Comparison of ENCODE assay signal across 24 mouse cellular contexts in the genomic region with DNA sequence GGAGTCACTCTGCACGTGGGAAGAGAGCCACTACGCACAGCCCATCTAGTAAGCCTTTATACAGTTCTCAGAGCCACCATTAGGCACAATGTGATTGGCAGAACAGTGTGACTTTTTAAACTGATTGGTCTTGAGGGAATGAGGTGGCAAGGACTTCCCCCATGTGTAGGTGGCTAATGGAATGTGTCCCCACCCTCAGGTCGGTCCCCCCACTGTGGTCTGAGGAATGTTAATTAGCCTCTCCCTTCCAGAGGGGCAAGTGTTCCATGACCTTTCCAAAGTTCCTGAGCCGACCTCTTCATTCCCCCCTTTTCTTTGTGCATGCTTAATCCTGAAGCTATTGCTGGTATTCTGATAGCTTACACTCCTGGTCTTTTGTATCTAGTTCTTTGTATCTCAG.
"Had no signal": no experiment of that assay in that cellular context is flagged by ENCODE, and none has a peak within 500 bp of the region (broad histone marks: within the 10 kb centered on the region; RNA-seq: fewer than 3 reads in every experiment).

No protein-coding gene starts in this region.

- H3K4me3 ChIP-seq: gastrocnemius, adult 2 months; heart, embryonic 12.5 days; hindbrain, embryonic 10.5 days; hindbrain, embryonic 12.5 days; intestine, embryonic 15.5 days; limb, embryonic 13.5 days; limb, embryonic 15.5 days; liver, embryonic 12.5 days had no signal

- H3K4me1 ChIP-seq: heart, embryonic 12.5 days; hindbrain, embryonic 12.5 days; intestine, embryonic 15.5 days; limb, embryonic 13.5 days; limb, embryonic 15.5 days; liver, embryonic 12.5 days had no signal

- ATAC-seq: hindbrain, embryonic 16.5 days; inflammation-experienced regulatory T-cells, adult 6 months; intestine, embryonic 15.5 days; intestine, postnatal 0 days; liver, embryonic 12.5 days had no signal

- DNase-seq: gastrocnemius, adult 2 months; gastrocnemius, postnatal 10 days; gastrocnemius, postnatal 25 days; heart, postnatal 10 days; heart, postnatal 4 days; kidney, adult 18-20 months; kidney, adult 8-10 months; kidney, postnatal 10 days; kidney, postnatal 25 days; layer of hippocampus, adult 9-11 months; layer of hippocampus, postnatal 36 days; left cerebral cortex, postnatal 4 days had no signal

- H3K9me3 ChIP-seq: heart, embryonic 12.5 days; hindbrain, embryonic 12.5 days; intestine, embryonic 15.5 days; limb, embryonic 13.5 days; limb, embryonic 15.5 days; liver, embryonic 12.5 days had no signal

- H3K36me3 ChIP-seq: heart, embryonic 12.5 days; hindbrain, embryonic 10.5 days; hindbrain, embryonic 12.5 days; intestine, embryonic 15.5 days; limb, embryonic 13.5 days; limb, embryonic 15.5 days; liver, embryonic 12.5 days had no signal

- H3K27me3 ChIP-seq: heart, embryonic 12.5 days; hindbrain, embryonic 12.5 days; intestine, embryonic 15.5 days; limb, embryonic 13.5 days; limb, embryonic 15.5 days; liver, embryonic 12.5 days had no signal

- H3K27ac ChIP-seq: gastrocnemius, adult 2 months; hindbrain, embryonic 10.5 days; hindbrain, embryonic 12.5 days; hindbrain, embryonic 14.5 days; intestine, embryonic 15.5 days; limb, embryonic 13.5 days; limb, embryonic 15.5 days; liver, embryonic 12.5 days; liver, embryonic 14.5 days had no signal
